Mouse (Mus musculus) gastrocnemius, adult 8-10 months (tissue): Measurements from ENCODE around the gene Fcrls. TPM values are rescaled to one million over a fixed set of nuclear protein-coding genes. Genes with fewer than 3 reads are reported as not detected.

Source experiments
- DNase-seq, 2 experiments: peaks; one replicate each; pipeline ENCODE4 v3.0.0; 2022; ENCODE audit warnings: low spot score in 2 of 2
- total RNA-seq, 4 experiments: library from RNA; stranded (reverse); gene quantifications; 2 replicates each; pipeline ENCODE4 v1.2.4; 2022

Gene Fcrls
- 1 to 10 TPM in 2 of 4 experiments, under 1 TPM in 2; 0.51 to 1.7 (median 1.2) TPM for total RNA-seq

GRCm38 (mm10) chr3:87263436-87263835 is at the start of gene Fcrls:
Gene Fcrls (minus strand): TSS chr3:87263738.
- DNase-seq: no peak

GRCm38 (mm10) chr3:87309922-87310321 is 46.4 kb upstream of the Fcrls start:
- DNase-seq: no peak

GRCm38 (mm10) chr3:87299901-87300300 is 36.4 kb upstream of the Fcrls start:
- no peak for DNase-seq

- no peak for DNase-seq
Observed at GRCm38 (mm10) chr3:87274372-87274771, 10.8 kb upstream of the Fcrls start.

- DNase-seq: no peak
Observed at GRCm38 (mm10) chr3:87266581-87266980, 3.0 kb upstream of the Fcrls start.

DNA sequence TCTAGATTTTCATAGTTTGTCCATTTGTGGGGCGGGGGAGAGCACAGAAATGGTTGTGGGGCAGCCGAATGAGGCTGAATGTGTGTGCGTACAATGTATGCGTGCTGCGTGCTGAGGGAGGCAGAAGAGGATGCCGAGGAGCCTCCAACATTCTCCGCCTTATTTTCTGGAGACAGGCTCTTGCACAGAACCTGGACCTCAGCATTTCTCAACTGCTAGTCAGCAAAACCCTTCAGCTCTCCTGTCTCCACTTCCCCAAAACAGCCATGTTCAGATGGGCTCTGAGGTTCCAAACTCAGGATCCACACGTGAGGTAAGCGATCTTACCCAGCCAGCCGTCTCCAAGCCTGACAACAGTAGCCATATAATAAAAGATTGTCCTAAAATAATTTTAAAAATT is 8.3 kb downstream of the Fcrls start:
- no peak for DNase-seq

GRCm38 (mm10) chr3:87249571-87249970 is 14.0 kb downstream of the Fcrls start:
- DNase-seq: no peak

DNA sequence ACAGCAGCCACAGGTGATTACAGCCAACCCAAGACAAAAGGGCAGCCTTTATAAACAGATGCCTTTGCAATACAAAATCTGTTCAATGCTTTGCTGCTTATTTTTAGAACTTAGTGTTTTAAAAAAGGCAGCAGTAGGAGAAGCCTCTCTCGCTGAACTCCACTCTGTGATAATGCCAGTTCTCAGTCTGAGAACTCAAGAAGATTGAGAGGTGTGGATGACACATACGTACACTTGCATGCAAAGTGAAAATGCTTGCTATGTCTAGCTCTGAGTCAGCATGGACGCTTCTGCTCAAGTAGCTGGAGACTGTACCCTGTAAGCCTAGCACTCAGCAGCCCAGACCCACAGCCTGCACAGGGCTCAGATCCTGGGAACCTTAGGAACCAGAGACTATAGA is 16.2 kb downstream of the Fcrls start:
- no peak for DNase-seq

GRCm38 (mm10) chr3:87243654-87244053 is 19.9 kb downstream of the Fcrls start:
- DNase-seq: no peak

DNA sequence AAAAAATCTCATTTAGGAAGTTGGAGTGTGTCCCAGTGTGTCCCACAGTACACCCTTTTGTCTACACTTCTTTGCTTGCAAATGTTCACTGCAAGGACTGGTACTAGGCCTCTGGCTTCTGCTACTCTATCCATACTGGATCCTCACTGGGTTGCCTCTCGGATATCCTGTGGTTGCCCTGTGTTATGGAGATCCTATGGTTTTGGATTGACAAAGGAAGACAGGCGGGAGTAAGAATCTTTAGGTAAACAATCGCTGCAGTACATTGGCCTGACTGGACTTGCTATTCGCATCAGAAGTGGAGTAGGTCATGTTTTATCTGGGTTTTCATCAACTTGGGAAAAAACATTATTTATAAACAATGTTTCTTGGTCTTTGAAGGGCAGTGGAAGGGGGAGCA is 22.6 kb downstream of the Fcrls start:
- DNase-seq: no peak

GRCm38 (mm10) chr3:87223636-87224035 is 39.9 kb downstream of the Fcrls start:
- DNase-seq: no peak

DNA sequence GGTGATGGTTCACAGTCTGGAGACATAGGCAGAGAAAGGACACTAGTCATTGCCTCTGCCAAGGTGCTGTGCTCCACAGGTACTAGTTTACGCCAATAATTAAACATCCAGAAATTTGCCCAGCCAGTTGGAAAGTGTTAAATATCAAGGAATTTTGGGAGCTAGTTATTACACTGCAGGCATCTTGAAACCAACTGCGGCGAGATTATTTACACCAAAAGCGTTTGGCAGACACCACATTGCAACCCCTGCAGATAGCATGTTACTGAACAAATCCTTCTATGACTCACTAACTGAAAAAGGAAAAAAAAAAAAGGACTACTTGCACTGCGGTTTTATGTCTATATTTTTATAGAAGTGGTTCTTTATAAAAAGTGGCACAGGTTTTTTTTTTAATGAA is 41.2 kb downstream of the Fcrls start:
- DNase-seq: no peak

- DNase-seq: no peak
Observed at GRCm38 (mm10) chr3:87215176-87215575, 48.4 kb downstream of the Fcrls start.

DNA sequence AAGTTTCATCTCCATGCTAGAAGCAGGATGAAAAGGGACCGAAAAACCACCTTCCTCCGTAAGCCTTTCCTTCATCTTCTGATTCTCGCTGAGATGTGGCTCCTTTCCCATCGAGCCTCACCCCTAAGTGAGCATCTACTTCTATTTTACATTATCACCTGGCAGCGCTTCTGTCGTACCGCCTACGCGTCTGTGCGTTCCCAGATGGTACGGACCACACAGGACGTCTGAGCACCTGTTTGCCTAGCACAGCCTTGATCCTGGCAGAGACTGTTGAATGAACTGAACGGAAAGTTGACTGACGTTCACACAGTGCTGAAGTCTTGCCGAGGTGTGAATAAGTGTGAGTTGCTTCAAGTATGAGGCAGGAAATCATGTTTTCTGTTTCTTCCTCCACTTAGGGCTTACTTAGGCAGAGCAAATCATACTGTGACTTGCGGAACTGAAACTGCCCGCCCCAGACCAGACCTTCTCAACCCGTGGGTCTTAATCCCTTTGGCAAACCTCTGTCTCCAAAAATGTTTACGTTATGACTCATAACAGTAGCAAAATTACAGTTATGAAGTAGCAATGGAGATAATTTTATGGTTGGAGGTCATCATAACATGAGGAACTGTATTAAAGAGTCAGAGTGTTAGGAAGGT is 49.2 kb downstream of the Fcrls start:
- DNase-seq: no peak

- DNase-seq: no peak
Observed at GRCm38 (mm10) chr3:87206336-87207075, 57.0 kb downstream of the Fcrls start.

Other genes starting within 250 kb of the Fcrls start
- 1 to 10 TPM; 1.9 to 4.3 (median 3.0) TPM for gene Kirrel, start 89.0 kb downstream of the Fcrls start, total RNA-seq
- gene Cd5l, start 94.1 kb upstream of the Fcrls start, total RNA-seq: not detected
- under 1 TPM in 1 of 4 experiments, not detected in 3; 0.15 TPM for gene Fcrl1, start 112.6 kb upstream of the Fcrls start, total RNA-seq
- gene Fcrl5, start 172.0 kb upstream of the Fcrls start, total RNA-seq: not detected